Mouse (Mus musculus) gastrocnemius, postnatal 25 days (tissue): ENCODE results near the gene Prpsap1. TPM values are rescaled to one million over a fixed set of nuclear protein-coding genes. Genes with fewer than 3 reads are reported as not detected.
"Not testable (repeated sequence)": the region's sequence is repeated elsewhere in the genome, so short reads cannot be mapped to it uniquely, and the experiment has no call there.

Experiments
- DNase-seq: peaks from one replicate; pipeline ENCODE4 v3.0.0; 2022
- total RNA-seq, 2 experiments: library from RNA; stranded (reverse); gene quantifications; 1 replicate in 1 of 2; 2 replicates in 1 of 2; pipeline ENCODE4 v1.2.3; 2021

The Prpsap1 gene
- total RNA-seq, 2 experiments from 2014 or later = 17.0 to 18.9 TPM

DNA sequence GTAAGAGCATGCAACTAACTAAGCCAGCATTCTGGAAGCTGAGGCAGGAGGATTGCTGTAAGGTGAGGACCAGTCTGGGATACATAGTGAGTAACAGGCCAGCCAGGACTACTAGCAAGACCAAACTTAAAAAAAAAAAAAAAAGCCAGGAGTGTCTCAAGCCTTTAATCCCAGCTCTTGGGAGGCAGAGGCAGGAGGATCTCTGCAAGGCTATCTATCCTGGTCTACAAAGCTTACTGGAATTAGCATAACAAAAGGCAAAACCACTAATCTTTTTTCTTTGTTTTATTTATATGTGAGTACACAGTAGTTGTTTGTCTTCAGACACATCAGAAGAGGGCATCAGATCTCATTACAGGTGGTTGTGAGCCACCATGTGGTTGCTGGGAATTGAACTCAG is 5.8 kb downstream of the Prpsap1 start:
- DNase-seq = no peak

DNA sequence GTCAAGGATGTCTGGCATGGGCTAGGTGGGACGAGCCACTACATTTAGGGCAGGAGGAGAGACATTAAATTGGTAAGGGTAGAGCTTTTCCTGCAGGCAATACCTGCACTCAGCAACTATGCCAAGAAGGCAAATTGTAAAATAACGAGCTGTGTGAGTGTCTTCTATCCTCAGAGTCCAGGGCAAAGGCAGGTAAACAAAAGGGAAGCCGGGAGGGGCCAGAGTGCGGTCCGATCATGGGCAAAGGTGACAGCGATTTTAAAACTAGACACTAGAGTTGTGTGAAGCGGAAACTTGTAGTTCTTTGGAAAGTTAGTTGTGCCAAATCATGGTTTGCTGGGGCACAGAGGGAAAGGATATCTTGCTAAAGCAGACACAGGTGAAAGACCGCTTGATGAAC is 9.7 kb downstream of the Prpsap1 start:
- DNase-seq = no peak

- no peak for DNase-seq
These were observed 12.2 kb downstream of the Prpsap1 start for GRCm38 (mm10) chr11:116481776-116482175.

- no peak for DNase-seq
These were observed 13.0 kb downstream of the Prpsap1 start for GRCm38 (mm10) chr11:116480975-116481374.

DNA sequence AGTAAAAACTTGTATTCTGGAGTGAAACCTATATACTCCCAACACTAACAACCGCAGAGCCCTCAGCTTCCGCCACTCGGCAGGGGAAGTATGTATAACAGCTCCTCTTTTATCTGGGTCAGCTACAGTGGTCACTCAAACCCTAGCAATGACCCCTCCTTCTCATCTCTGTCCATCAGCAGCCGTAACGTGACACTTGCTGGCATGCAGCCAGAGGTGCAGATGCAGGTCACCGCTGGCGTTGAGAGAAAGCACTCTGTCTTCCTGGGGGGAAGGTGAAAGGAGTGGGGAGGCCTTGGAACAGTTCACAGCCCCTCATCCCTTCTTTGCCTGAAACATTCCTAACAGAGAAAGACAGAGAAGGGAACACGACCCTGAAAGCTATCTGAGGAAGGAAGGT is 14.2 kb downstream of the Prpsap1 start:
- no peak for DNase-seq

DNA sequence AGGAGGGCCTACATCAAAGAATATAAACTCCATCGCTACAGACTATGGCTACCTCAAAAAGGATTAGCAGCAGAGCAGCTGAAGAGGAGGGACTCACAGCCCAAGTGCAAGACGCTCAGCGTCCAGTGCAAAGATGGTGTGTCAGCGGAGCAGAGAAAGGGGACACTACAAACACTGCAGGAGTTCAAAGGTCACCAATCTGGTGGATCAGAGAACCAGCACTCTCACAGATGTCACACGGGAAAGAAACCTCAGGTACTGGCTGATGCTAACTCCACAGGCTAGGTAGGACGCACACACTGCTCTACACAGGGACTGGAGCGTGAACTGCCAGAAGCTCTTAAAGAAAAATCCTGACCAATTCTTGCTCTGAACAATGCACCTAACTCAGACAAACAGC is 15.0 kb downstream of the Prpsap1 start:
- DNase-seq = no peak

DNA sequence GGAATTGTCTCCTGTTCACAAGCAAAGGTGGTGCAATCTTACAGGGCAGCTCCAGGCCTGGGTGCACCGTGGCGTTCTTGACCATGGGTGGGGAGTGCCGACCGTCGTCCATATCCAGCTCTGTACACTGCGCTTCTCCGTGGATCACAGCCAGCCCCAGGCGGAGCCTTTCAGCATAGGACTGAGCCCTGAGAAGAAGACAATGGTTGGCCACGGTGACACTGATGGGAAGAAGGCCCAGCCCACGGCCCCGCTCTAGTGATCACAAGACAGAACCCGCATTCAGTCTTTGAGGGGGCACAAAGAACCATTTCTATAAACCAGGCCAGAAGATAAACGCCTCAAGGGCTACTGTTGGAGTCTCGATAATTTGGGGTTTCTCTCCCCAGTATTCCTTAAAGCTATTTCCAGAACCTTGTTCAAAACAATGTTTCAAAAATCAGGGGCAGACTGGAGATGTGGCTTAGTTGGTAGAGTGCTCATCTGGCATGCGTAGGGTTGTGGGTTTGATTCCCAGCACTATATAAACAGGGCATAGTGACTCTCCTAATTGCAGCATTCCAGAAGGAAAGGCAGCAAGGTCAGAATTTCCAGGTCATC is 16.7 kb downstream of the Prpsap1 start:
- DNase-seq = no peak

DNA sequence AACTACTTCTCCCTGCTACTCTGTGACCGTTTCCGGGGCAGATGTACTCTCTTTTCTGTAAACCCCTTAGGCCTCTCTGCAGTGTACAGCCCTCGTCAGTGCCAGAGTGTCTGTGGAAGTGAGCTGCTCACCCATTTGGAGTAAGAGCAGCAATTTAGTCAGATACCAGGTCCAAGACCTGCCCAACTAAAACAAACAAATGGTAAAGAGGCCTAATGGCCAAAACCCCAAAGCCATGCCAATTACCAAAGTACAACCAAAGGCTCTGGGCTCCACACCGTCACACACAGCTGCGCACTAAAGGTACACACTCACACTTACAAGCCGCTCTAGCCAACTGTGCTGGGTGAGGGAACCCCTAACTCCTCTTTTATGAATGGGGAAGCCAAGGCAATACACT is 17.3 kb downstream of the Prpsap1 start:
- no peak for DNase-seq

- DNase-seq = no peak
These were observed 18.0 kb downstream of the Prpsap1 start for GRCm38 (mm10) chr11:116476041-116476440.

GRCm38 (mm10) chr11:116472275-116472674 is 21.7 kb downstream of the Prpsap1 start:
- no peak for DNase-seq

DNA sequence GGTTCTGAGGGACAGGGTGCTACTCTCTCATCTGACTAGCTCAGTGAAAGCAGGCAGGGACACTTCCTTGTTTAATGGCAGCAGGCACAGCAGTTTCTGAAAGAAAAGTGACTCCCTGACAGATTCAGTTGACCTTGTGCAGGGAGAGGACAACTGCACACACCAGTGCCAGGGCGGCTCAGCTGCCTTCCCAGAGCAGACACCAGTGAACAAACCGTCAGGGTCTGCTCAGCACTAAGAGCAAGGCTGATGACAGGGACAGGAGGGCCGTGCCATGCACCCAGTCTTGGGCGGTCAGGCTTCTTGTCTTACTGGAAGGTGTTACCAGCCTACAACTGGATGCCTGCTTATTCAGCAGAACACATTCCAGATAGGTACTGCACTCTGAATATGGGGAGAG is 23.1 kb downstream of the Prpsap1 start:
- peak; percentile 50 for DNase-seq

GRCm38 (mm10) chr11:116470249-116470648 is 23.8 kb downstream of the Prpsap1 start:
- no peak for DNase-seq

DNA sequence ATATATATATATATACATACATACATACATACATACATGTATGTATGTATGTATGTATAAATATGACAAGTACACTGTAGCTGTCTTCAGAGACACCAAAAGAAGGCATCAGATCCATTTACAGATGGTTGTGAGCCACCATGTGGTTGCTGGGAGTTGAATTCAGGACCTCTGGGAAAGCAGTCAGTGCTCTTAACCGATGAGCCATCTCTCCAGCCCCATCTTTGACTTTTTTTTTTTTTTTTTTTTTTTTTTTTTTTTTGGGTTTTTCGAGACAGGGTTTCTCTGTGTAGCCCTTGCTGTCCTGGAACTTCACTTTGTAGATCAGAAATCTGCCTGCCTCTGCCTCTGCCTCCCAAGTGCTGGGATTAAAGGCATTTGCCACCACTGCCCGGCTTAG is 25.7 kb downstream of the Prpsap1 start:
- DNase-seq = not testable (repeated sequence)

- DNase-seq = no peak
These were observed 27.9 kb downstream of the Prpsap1 start, which contains the start of gene Qrich2 for GRCm38 (mm10) chr11:116466141-116466540. TSS of gene Qrich2 (minus strand) at chr11:116466241.

DNA sequence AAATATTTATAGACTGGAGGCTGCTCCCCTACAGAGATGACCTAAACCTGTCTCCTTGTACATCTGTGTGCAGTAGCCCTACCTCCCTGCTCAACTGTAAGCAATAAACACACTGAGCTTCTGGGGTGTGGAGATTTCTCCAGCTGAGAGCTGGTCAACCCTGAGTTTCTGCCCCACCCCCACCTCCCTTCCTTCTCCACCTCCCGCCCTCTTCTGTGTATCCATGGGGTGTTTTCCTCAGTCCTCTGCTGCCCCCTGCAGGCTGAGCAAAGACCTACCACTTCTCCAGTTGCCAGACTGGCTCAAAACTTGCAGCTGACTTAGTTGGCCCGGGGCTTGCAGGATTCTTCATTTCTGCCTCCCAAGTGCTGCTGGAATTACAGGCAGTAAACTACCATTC is 30.2 kb downstream of the Prpsap1 start:
- peak; percentile 80 for DNase-seq

DNA sequence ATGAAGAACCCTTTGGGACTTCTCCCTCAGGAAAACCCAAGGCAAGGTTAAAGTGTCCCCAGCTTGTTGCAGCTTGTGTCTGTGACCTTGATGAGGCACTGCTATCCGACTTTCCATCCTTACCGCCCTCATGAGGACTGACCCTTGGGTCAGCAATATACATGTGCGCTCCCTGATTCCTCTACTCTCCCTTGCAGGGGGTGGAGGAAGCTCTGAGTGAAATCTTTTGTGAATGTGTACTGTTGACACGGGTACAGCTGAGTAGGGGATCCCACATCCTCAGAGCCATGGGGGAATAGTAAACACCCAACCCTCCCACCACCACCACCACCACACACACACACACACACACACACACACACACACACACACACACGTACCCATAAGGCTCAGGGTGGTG is 30.7 kb downstream of the Prpsap1 start:
- DNase-seq = no peak

DNA sequence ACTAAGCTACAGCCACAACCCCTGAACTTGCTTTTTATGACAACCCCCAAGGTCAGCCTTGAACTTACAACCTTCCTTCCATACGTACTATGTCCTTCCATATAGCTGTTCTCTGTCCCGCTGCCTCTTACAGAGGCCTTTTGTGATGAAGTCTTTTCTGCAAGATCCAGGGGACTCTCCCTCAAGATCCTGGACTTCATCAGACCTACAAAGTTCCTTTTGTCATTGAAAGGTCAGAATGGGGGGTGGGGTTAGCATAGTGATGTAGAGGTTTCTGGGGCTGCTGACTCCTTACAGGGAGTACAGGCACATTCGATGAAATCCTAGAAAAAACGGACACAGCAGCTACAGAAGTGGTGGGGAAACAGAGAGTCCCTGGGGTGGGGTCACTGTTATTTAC is 34.2 kb downstream of the Prpsap1 start:
- no peak for DNase-seq

- no peak for DNase-seq
These were observed 37.8 kb downstream of the Prpsap1 start for GRCm38 (mm10) chr11:116456234-116456633.

DNA sequence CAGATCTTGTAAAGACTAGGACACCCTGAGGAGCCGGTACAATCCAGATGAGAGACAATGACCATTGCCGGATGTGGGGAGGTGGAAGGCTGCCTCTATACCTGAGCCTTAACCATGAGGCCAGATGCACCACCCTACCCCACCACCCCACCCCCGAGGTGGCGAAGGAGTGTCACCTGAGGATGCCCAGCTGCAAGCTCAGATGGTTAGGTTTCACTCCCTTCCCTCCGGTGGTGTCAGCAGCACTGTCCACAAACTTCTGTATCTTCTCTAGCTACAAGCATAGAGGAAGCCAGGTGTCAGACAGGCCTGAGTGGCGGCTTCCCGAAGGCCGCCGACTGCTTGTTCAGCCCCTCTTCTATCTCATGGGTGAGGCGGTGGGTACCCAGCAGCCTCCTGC is 40.1 kb downstream of the Prpsap1 start:
- DNase-seq = no peak

DNA sequence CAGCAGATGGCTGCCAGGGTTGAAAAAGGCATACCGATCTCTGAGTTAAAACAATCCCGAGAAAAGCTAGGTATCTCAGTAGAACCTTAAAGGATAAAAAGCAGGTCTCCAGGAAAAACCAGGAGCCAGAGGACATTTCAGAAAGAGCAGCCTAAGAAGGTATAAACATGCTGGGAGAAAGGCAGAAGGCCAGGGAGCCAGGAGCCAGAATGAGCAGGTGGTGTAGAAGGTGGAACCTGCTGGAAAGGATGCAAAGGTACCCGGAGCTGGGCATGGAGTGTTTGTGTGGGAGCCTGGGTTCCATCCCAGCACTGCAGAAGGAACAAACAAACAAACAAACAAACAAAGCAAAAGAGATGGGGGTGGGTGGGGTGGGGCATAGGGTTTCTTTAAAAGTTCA is 44.7 kb downstream of the Prpsap1 start:
- DNase-seq = no peak

DNA sequence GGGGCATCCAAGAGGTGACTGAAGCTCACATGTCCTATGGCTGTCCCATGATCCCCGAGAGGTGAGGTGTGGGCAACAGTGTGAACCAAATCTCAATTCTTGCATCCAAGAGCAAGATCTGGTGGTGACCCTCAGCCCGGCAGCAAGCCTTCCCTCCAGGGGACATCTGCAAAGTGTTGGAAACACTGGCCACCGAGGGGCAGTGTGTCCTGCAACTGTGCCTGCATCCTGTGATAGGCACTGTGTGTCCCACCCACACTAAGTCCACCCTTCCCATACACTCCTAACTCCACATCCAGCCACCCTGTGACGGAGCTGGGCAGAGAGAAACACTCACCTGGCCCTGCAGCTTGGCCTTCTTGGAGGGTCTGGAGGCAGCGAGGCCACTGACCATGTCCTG is 46.2 kb downstream of the Prpsap1 start:
- DNase-seq = no peak

- DNase-seq = no peak
These were observed 47.6 kb downstream of the Prpsap1 start for GRCm38 (mm10) chr11:116446308-116446887.

DNA sequence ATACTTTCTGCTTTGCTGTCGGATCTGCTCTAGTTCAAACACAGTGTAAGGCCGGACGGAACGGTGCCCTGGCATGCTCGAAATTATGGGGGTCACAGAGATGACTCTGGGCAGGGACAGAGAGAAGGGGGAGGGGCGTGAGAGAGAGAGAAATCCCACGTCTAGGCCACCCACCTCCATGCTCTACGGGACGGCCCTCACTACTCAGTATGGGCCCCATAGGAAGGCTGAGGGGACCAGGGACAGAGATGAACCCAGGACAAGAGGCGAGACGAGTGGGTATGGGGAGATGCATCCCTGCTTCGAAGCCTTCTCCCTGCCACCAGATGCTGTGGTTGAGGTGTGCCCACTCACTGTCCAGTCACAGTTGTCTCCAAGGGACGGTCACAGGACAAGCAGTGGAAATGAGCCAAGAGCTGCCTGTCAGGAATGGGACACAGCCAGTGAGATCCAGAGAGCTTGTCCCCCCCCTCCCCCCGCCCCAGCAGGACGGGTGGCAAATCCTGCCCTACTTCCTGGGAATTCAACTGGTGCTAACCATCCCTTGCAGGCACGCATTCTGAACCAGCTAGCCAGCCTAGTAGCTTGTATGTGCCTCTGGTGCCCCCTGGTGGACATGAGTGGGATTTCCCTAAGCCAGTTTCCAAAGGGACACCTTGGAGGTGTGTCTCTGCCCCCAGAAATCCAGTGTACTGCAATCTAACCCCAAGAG is 48.2 kb downstream of the Prpsap1 start:
- DNase-seq = peak; percentile 79

GRCm38 (mm10) chr11:116443935-116444334 is 50.1 kb downstream of the Prpsap1 start:
- no peak for DNase-seq
